In the genomic region with DNA sequence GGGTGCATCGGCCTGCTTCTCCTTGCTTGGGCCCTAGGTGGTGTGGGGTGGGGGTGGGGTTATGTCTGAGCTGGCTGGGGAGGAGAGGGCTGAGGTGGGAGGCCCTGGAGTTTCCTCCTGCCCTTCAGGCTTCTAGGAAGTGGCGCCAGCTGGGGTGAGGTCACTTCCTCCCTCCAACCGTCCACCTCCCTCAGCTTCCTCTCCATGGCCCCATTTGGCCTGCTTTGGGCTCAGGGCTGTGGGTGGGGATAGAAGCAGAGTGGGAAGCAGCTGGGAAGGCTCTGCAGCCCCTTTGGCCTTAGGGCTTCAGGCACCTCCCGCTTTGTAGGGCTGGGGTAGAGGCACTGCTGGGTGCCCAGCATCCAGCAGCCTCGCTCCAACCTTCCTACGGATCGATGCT, we compare ENCODE assay signal across 7 mouse cellular contexts. TPM values are rescaled to one million over a fixed set of nuclear protein-coding genes. Genes with fewer than 3 reads are reported as not detected.
DNase-seq lines count a peak whose midpoint lies in the region; TF ChIP-seq lines count a peak whose summit lies in the region.

No protein-coding gene starts in this region.

- intact Hi-C loops in heart, adult 2 months (cut with DNase I), result no loop called here

- dilution Hi-C loops in CH12.LX (cut with MboI; ENCODE audit: extremely low pct_ligation_motif_present, extremely low pct_unique_long_range_greater_than_20kb, low sequenced_read_pairs), result no loop called here

- no peak for TF ChIP-seq CTCF in CH12.LX (conservative IDR thresholded peaks at IDR 0.05 in 1 of 2, IDR thresholded peaks at IDR 0.05 in 1 of 2; ENCODE audit: low read depth in 2 of 2, low read length in 2 of 2)
- TF ChIP-seq CTCF in heart, adult 2 months (IDR thresholded peaks at IDR 0.05), result no peak

- 21% methylated on average over 7 of the region's 7 CpGs for WGBS in heart, adult 2 months

- H3K4me1 ChIP-seq in CH12.LX (ENCODE audit: control insufficient read depth in 1 of 2, insufficient read depth in 2 of 2), result peaks cover 12 to 39% of the 10 kb centered on the region in 2 experiments
- H3K4me1 ChIP-seq in heart, adult 2 months (ENCODE audit: control insufficient read depth, insufficient read depth, low read length), result peaks cover 34% of the 10 kb centered on the region

- no peak for TF ChIP-seq POLR2A in CH12.LX (IDR thresholded peaks at IDR 0.05; ENCODE audit: low read depth, low read length)
- TF ChIP-seq POLR2A in heart, adult 2 months (IDR thresholded peaks at IDR 0.05; ENCODE audit: insufficient read depth, low read depth, low read length), result peak; percentile 61

- H3K79me2 ChIP-seq in CH12.LX (replicated peaks; ENCODE audit: control insufficient read depth, extremely low read depth, insufficient read depth, poor library complexity, severe bottlenecking), result peaks cover 13% of the 10 kb centered on the region
- peaks cover 3% of the 10 kb centered on the region; the same call in 1 of the 2 replicates for H3K79me2 ChIP-seq in heart, adult 2 months (replicated peaks; ENCODE audit: control insufficient read depth, insufficient read depth, low read length)

- H3K9ac ChIP-seq in CH12.LX (ENCODE audit: insufficient read depth, low read depth), result no peak overlapping the region
- peak overlapping the region; percentile 48 for H3K9ac ChIP-seq in heart, adult 2 months (ENCODE audit: low read depth, low read length)

- no peak overlapping the region for H3K4me2 ChIP-seq in CH12.LX (ENCODE audit: insufficient read depth, low read depth, poor library complexity, severe bottlenecking)

- H3K27me3 ChIP-seq in CH12.LX (replicated peaks), result no peaks in the 10 kb centered on the region
- no peaks in the 10 kb centered on the region for H3K27me3 ChIP-seq in heart, adult 2 months (ENCODE audit: control insufficient read depth, insufficient read depth, low read length)

- no peak for DNase-seq in CH12.LX (ENCODE audit: extremely low read depth)
- peak; percentile 39 for DNase-seq in NIH3T3 (ENCODE audit: low read depth)
- peak; percentile 82 to 87 for DNase-seq in heart, adult 2 months
- DNase-seq in kidney, adult 9 months, result peak; percentile 66
- DNase-seq in lung, postnatal 25 days (ENCODE audit: low spot score), result peak; percentile 82
- DNase-seq in thymus, postnatal 14 days, result peak; percentile 77
- DNase-seq in right cerebral cortex, postnatal 25 days, result no peak

- H3K9me3 ChIP-seq in CH12.LX (replicated peaks; ENCODE audit: low read length), result no peaks in the 10 kb centered on the region

- in situ Hi-C loops in CH12.LX (cut with MboI; ENCODE audit: low pct_ligation_motif_present, low pct_unique_long_range_greater_than_20kb, low sequenced_read_pairs), result loop anchor here (25.0 kb wide), 1 partner anchor 154 kb away; no protein-coding TSS in a partner anchor

- no peak for TF ChIP-seq EP300 in CH12.LX (IDR thresholded peaks at IDR 0.05; ENCODE audit: low read length)
- peak; percentile 88; the same call in 1 of the 2 replicates for TF ChIP-seq EP300 in heart, adult 2 months (IDR thresholded peaks at IDR 0.05; ENCODE audit: insufficient read depth, low read depth, low read length)

- H3K4me3 ChIP-seq in CH12.LX (replicated peaks in 1 of 3; ENCODE audit: low read depth in 2 of 3, low read length in 2 of 3, poor library complexity in 1 of 3), result no peak overlapping the region
- H3K4me3 ChIP-seq in heart, adult 2 months, result peak overlapping the region; percentile 23

- peaks cover 51 to 71% of the 10 kb centered on the region in 2 experiments for H3K36me3 ChIP-seq in CH12.LX (replicated peaks in 1 of 2; ENCODE audit: control insufficient read depth in 1 of 2, insufficient read depth in 1 of 2, low read length in 1 of 2)
- H3K36me3 ChIP-seq in heart, adult 2 months (ENCODE audit: control insufficient read depth, insufficient read depth, low read length), result peaks cover 42% of the 10 kb centered on the region

- peak overlapping the region; percentile 60 for H3K27ac ChIP-seq in CH12.LX (ENCODE audit: insufficient read depth, low read depth)
- peak overlapping the region; percentile 78 for H3K27ac ChIP-seq in heart, adult 2 months

- no peak for TF ChIP-seq RAD21 in CH12.LX (IDR thresholded peaks at IDR 0.05; ENCODE audit: low read depth, low read length)

TF ChIP-seq in CH12.LX, 34 proteins besides CTCF, POLR2A, EP300 and RAD21:
- no peak for TF ChIP-seq CHD2 (IDR thresholded peaks at IDR 0.05; ENCODE audit: low read length)
- TF ChIP-seq HCFC1 (IDR thresholded peaks at IDR 0.05; ENCODE audit: low read depth, low read length), result 0 out of 2 replicates have a peak, but pooled peaks have one; percentile 29
- 0 out of 2 replicates have a peak, but pooled peaks have one; percentile 40 for TF ChIP-seq POLR2AphosphoS2 (IDR thresholded peaks at IDR 0.05; ENCODE audit: low read depth, low read length)
- peak; percentile 30; the same call in 1 of the 2 replicates for TF ChIP-seq JUN (IDR thresholded peaks at IDR 0.05; ENCODE audit: insufficient read depth, low read depth, low read length)
- TF ChIP-seq USF1 (IDR thresholded peaks at IDR 0.05; ENCODE audit: low read depth, low read length), result no peak
- no peak for TF ChIP-seq ZNF384 (IDR thresholded peaks at IDR 0.05; ENCODE audit: low read depth, low read length)
- peak; percentile 39; the same call in 1 of the 2 replicates for TF ChIP-seq TCF12 (IDR thresholded peaks at IDR 0.05; ENCODE audit: low read depth, low read length)
- TF ChIP-seq ZMIZ1 (IDR thresholded peaks at IDR 0.05; ENCODE audit: low read depth, low read length), result no peak
- peak; percentile 63 for TF ChIP-seq ELF1 (IDR thresholded peaks at IDR 0.05; ENCODE audit: low read depth, low read length)
- TF ChIP-seq ETS1 (conservative IDR thresholded peaks at IDR 0.05; ENCODE audit: low read depth, low read length), result peak; percentile 29; the same call in 1 of the 2 replicates
- TF ChIP-seq SIN3A (IDR thresholded peaks at IDR 0.05; ENCODE audit: low read length), result no peak

RNA-seq across cellular contexts. Expression of gene Nanos3, which starts 22.8 kb away (rescaled TPM):
- total RNA-seq in CH12.LX (2012; rRNA removed) (not detected in 2 replicates), CH12.LX (2014; rRNA removed) (not detected in 2 replicates)
- not detected in 2 replicates for polyA plus RNA-seq in CH12.LX (2012; ENCODE audit: insufficient read length, low read depth)
- 1 to 10 TPM in 1 of 2 experiments, not detected in 1; 1.9 TPM for total RNA-seq in heart, adult 2 months (2021)
- polyA plus RNA-seq in heart, adult 2 months (2012; rRNA removed), result 0.61 TPM in 1 of 2 replicates, not detected in the other

RNA-seq across cellular contexts. Expression of gene Zswim4, which starts 29.0 kb away (rescaled TPM):
- 6.3 and 9.7 TPM in 2 replicates for total RNA-seq in CH12.LX (2012; rRNA removed)
- total RNA-seq in CH12.LX (2014; rRNA removed), result 4.7 and 4.9 TPM in 2 replicates
- 6.5 and 9.1 TPM in 2 replicates for polyA plus RNA-seq in CH12.LX (2012; ENCODE audit: insufficient read length, low read depth)
- 1 to 10 TPM; 6.8 to 8.2 TPM for total RNA-seq in heart, adult 2 months (2021)
- polyA plus RNA-seq in heart, adult 2 months (2012; rRNA removed), result 7.6 and 10.4 TPM in 2 replicates

RNA-seq across cellular contexts. Expression of gene D8Ertd738e, which starts 41.7 kb away (rescaled TPM):
- total RNA-seq in CH12.LX (2012; rRNA removed) (225 and 266 TPM in 2 replicates), CH12.LX (2014; rRNA removed) (213 and 228 TPM in 2 replicates)
- 217 and 262 TPM in 2 replicates for polyA plus RNA-seq in CH12.LX (2012; ENCODE audit: insufficient read length, low read depth)
- 100 to 1,000 TPM; 206 to 249 TPM for total RNA-seq in heart, adult 2 months (2021)
- polyA plus RNA-seq in heart, adult 2 months (2012; rRNA removed), result 144 and 158 TPM in 2 replicates

RNA-seq across cellular contexts. Expression of gene Mri1, which starts 49.3 kb away (rescaled TPM):
- total RNA-seq in CH12.LX (2012; rRNA removed), result 51.6 and 58.6 TPM in 2 replicates
- 79.7 and 102 TPM in 2 replicates for total RNA-seq in CH12.LX (2014; rRNA removed)
- 62.1 and 70.8 TPM in 2 replicates for polyA plus RNA-seq in CH12.LX (2012; ENCODE audit: insufficient read length, low read depth)
- 10 to 100 TPM; 10.8 to 12.0 TPM for total RNA-seq in heart, adult 2 months (2021)
- 13.6 and 20.8 TPM in 2 replicates for polyA plus RNA-seq in heart, adult 2 months (2012; rRNA removed)

RNA-seq across cellular contexts. Expression of gene 4930432K21Rik, which starts 60.0 kb away (rescaled TPM):
- total RNA-seq in CH12.LX (2012; rRNA removed) (0.04 TPM in 1 of 2 replicates, not detected in the other), CH12.LX (2014; rRNA removed) (0.09 TPM in 1 of 2 replicates, not detected in the other)
- polyA plus RNA-seq in CH12.LX (2012; ENCODE audit: insufficient read length, low read depth), result not detected in 2 replicates
- under 1 TPM; 0.26 to 0.30 TPM for total RNA-seq in heart, adult 2 months (2021)
- 0.29 and 0.55 TPM in 2 replicates for polyA plus RNA-seq in heart, adult 2 months (2012; rRNA removed)

Comparison
In these comparisons a context has a peak if more than half of its experiments do, and no peak if none do; other contexts are left out.
1. DNase-seq: peak in NIH3T3 (single experiment), heart, adult 2 months (2 of 2), kidney, adult 9 months (single experiment), lung, postnatal 25 days (single experiment) and thymus, postnatal 14 days (single experiment); none in CH12.LX (single experiment) and right cerebral cortex, postnatal 25 days (single experiment).